Mouse (Mus musculus): Measurements from ENCODE around the gene Slc36a3.

Gene Slc36a3

DNA sequence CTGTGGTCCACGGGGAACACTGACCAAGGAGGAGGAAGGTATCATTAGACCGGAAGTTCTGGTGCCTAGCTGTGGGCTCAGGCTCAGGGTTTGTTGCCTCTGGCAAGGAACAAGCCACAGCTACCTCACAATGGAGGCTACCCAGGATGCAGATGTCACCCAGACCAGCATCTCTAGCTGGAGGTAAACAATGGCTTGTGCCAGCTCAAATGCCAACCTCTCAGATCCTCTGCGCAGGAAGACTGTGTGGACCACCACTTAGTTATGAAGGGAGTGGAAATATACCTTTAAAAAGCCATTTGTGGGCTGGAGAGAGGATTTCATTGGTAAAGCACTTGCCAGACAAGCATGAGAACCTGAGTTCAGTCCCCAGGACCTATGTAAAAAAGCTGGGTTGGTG lies at the start of gene Slc36a3:
Gene Slc36a3, minus strand, starts transcription at position 101 of the 400 bp plus-strand sequence.
- no peak for DNase-seq

DNA sequence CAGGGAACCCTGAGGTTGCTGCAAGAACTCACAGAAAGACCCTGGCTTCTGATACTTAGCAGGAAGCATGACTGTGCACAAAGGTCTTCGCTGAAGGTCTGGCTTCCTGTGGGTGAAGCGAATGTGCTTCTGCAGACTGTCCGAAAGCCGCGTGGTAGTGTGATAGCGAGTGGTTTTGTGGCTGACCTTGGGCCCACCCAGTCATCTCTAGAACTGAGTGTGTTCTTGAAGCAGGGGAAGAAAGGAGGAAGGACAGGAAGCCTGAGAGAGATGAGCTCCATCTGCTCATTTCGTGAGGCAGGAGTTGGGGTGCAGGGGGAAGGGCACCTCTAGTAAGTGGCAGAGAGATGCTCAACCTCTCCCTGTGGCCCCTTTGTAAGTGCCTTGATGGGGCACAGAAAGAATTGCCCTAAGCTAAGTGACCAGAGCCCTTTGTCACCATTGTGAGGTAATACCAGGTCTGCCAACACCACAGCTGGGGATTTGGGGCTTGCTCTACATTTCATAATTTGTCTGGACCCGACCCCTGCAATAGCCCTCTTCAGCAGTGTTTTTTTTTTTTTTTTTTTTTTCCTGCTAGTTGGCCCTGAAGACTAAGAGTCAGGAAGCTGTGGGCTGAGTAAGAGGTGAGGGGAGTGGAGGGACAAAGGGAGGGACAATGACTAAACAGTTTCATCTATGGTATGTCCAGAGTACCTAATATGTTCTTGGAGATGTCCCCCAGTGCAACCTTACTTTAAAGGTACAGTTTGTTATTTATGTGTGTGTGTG lies 46.4 kb upstream of the Slc36a3 start:
- DNase-seq: peak; percentile 12

DNA sequence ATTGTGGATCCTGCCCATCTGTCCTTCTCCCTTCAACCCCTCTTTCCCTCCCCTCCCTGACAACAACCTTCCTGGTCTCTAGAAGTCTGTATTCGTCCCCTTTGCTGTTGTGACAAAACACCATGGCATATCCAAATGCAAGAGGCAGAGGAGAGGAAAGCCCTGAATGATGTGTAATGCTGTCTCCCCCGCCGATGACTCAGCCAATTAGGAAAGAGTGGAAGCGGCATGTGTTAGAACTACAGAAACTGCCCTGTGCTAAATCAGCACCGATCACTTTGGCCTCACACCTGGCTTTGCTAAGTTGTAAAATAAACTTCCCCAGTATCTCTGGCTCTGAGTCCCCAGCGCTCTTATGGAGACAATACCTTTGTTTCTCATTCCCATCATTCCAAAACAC lies 45.6 kb upstream of the Slc36a3 start:
- no peak for DNase-seq

DNA sequence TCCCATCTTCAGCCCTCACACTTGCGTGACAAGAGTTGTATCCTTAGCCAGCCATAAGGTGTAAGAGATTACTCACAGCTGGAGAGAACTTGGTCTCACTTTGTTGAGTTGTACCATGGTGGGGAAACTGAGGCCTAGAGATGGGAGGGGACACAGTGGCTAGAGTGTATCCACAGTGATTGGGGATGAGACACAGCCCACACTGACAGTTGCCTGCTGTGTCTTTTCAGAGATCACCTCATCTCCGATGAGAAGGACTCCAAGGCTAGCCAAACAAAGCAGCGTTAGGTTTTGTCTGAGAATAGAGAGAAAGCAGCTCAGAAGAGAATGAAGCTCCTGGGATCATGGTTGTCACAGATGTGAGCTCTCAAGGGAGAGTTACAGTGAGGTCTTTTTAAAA lies 38.7 kb upstream of the Slc36a3 start:
- no peak for DNase-seq

DNA sequence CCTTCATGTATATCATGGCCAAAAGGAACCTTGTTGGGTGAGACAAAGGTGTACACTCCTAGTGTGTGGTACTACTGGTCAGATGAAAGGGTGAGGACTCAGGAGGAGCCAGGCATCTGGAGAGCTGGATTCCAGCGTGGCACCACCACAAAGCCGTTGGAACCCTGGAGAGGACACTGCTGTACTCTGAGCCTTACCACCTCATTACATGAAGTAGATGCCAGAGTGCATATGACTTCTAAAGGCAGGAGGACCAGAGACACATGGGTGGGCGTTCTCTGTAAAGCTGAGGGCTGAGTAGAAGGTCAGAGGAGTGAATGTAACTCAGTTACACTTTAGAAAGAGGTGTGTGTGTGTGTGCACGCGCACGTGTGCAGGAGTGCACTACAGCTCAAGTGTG lies 36.3 kb upstream of the Slc36a3 start:
- no peak for DNase-seq

DNA sequence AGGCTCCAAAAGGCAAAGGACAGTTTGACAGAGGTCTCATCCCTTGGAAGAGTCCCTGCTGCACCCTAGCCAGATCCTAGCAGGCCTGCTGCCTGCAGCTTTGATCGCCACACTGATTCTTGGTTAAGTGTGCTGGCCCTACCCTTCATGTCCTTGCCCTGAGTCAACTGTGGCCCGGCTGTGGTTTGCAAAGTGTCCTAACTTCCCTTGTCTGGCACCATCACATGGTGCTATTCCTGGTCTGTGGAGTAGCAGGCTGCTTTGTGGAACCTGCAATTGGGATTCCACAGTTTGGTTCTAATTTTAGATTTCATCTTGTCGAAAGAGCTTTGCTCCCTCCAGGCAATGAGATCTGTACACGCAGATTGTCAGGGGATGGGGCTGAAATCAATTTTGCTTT lies 35.8 kb upstream of the Slc36a3 start:
- DNase-seq: no peak

DNA sequence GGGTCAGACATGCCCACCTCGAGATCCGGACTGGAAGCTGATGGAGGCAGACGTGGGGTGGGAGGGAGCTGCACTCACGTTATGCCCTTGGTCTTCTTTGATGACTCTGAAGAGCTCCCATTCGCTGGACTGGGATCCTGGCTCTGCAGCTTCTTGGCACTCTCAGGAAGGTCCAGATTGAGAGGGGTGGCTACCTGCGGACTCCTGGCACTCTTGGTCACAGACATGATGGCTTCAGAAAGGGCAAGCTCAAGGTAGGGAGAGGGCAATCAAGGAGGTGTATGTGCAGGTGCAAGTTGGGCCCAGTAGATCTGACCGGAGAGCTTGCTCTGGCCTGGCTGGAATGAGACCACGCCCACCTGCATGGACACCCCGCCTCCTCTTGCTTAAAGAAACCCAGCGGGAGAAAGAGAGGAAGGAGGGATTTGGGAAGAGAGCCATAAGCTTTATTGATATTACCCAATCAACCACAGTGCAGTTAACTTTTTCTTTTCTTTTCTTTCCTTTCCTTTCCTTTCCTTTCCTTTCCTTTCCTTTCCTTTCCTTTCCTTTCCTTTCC lies 33.3 kb upstream of the Slc36a3 start, which contains the start of gene Slc36a2:
Gene Slc36a2, minus strand, starts transcription at position 345 of the 559 bp plus-strand sequence.
- no peak for DNase-seq

DNA sequence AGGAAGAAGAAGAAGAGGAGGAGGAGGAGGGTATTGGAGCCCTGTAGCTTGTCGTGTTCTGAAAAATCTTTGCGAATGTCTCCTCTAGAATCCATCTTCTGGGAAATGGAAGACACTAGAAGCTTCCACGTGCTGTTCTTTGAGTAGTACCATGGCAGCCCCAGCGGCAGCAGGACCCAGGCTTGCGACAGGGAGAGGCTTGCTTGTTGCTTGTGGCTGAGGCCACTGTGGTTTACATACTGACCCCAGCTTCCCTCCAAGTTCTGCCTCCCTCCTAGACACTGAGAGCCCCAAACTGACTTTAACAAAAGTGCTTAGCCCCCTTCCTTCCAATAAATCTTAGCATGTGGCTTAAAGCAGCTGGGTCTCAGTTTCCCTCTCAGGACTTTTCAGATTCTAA lies 32.7 kb upstream of the Slc36a3 start:
- DNase-seq: no peak

DNA sequence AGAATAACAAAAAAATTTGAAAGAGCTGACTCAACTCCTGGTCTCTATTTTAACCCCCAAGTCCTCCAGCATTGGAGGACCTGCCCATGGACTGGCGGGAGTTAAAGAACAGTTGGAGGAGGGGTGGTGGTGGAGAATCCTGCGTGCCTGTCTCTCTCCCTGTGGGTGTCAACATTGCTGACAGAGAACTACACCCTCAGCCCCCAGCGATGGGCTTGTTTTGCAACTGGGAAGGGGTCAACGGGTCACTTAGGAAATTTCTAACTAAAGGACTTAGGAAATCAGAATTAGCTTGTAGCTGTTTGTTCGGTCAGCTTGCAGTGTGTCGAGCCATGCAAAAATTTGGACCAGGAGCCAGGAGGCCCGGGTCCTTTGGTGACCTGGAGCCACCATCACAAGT lies 31.6 kb upstream of the Slc36a3 start:
- DNase-seq: no peak

DNA sequence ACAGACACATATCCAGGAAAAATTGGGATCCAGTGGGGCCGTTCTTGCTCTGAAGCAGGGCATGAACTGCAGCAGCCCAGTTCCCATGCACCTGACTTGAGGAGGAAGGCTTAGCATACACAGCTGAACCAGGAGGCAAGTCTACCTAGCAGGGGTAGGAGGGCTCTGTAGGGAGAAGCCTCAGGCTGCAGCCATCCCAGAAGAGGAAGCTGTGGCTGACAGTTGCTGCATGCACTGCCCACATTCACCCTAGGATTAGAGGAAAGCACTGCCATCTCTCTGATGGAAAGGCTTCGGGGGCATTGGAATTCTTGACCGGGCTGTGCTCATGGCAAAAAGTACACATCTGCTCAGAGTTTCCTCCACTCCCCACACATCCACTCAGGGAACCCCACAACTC lies 28.3 kb upstream of the Slc36a3 start:
- DNase-seq: no peak

DNA sequence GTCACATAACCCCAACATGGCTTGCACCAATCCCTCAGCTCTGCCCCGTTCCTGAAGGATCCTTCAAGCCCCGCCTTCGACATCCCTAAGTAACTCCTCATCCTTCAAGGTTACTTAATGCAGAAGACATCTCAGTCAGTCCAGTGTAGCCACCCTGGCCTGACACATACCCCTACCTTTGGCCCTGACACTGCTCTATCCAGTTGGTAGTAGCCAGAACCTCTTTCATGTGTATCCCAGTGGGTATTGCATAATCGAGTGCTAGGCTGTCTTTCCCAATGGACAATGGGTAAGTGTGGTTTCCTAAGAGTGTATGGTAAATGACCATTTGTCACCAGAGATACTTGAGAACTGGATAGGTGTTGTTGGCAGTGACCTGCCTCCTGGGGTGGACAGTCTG lies 27.3 kb upstream of the Slc36a3 start:
- DNase-seq: no peak

DNA sequence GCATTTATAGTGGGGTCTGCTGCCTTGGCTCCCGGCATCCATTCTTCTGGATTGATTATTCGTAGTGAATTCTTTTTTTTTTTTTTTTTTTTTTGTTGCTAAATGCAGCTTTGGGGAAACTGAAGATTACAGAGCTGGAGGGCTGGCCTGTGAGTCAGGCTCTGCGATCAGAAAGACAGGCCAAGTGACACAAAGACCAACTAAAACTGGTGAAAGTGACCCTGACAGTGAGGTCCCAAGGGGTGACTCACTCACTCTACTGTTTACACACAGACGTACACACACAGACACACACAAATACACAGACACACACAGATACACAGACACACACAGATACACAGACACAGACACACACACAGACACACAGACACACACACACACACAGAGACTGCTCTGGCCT lies 19.0 kb upstream of the Slc36a3 start:
- no peak for DNase-seq

DNA sequence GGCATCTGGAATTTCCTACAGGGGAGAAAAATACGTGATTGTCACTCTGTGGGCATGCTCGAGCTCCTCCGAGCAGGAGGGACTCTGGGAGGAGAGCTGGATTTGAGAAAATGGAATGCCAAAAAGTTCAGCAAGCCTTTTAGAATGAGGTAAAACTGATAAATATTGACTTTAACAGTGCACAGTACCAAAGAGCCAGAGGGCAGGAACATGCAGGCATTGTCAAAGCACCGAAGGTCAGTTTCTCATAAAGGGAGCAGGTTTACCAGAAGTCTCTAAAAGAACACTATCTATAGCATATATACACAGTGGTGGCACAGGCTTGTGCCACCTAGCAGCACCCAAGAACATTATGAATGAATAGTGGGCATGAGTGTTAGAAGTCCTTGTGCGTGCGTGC lies 17.4 kb upstream of the Slc36a3 start:
- no peak for DNase-seq

DNA sequence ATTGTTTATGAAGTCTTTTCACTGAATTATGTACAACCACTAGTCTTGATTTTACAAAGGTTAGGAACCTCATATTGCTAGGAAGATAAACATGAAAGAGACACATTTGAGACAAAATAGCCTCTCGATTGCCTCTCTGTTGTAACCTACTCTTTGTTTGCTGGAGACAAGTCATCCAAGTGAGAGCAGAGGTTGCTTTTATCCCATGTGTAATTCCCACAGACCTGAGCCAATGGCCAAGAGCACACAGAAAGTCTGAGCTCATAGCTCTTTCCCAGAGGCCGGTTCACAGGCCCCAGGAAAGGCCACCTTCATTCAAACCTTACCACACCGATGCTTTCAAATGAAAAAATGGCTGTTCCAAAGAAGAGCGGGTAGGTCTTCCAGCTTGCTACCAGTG lies 17.0 kb upstream of the Slc36a3 start:
- no peak for DNase-seq

DNA sequence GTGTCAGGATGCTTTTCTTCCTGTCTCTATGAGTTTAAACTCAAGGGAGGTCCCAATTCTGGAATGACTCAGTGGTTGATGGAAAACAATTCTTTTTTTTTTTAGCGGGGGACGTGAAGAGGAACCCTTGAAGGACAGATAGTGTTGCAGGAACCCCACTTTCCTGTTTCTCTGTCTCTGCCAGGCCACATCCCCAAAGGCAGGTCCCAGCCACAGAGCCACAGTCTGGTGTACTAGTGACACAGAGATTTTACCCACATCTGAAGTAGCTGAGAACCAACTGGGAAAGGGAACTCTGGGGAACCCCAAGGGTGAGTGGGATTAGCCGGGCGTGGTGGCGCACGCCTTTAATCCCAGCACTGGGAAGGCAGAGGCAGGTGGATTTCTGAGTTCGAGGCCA lies 14.2 kb upstream of the Slc36a3 start:
- DNase-seq: no peak

DNA sequence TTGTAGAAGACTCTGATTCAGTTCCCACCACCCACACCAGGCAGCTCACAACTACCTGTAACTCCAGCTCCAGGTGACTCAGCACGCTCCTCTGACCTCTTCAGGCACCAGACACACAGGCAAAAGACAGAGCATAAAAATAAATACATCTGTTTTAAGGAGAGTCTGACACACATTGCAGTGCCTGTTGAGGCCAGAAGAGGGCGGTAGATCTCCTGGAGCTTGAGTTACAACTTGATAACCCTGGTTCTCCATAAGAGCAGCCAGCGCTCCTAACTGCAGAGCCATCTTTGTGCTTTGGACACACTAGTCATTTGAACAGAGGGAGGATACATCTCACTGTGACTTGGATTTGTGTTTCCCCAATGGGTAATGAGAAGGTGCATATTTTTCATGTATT lies 13.2 kb upstream of the Slc36a3 start:
- DNase-seq: peak; percentile 54

DNA sequence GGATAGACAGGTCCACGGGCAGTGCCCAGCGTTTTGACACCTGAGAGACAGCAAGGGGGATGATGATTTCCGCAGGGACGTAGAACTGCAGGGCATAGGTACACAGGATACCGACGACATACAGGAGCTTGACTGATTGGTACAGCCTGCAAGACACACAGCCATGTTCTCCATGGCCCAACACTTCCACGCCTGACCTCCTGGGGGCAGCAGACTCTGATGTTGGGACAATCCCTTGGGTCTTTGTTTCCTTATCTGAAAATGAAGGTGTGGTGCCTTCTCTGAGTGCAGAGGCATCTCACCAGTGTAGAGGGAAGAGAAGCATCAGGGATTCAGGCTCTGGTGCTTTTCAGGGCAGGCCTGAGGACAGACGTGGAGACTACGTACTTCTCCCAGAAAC lies 11.2 kb upstream of the Slc36a3 start:
- DNase-seq: peak; percentile 73

DNA sequence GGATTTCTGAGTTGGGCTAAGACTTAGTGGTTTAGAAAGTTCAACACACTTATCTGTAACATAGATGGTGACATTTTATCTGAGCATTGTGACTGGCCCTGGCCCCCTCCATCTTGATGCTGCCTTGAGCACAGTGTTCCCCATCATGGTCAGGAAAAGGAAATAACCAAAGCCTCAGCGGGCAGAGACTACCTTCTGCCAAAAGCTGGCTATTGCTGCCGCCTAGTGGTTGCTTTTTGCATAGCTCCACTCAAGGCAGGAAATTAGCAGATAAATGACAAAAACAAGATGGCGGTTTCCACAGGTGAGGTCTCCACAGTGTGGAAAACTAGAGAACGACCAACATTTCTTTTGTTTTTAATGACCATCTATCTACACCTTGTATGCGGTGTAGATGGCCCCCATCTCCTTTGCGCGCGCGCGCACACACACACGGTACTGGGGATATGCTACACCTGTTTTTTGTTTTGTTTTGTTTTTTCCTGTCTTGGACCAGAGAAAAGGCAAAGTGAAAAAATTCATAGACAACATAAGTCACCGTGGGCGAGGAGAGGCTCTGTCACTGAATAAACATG lies 7.4 kb upstream of the Slc36a3 start:
- peak; percentile 93 for DNase-seq

DNA sequence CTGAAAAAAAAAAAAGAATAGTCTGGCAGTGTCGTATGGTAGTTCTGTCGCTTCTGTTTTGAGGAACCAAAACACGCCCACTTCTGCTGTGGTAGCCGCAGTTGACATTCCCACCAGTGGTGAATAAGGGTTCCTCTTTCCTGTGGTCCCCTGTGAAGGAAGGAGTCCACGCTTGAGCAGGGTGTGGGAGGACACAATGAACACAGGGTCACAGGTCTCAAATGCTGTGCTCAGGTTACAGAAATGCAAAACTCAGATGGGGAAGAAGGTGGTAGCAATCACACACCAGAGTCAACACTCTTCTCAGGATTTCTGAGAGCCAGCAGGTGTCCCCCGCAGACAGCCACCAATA lies 3.5 kb upstream of the Slc36a3 start:
- no peak for DNase-seq

DNA sequence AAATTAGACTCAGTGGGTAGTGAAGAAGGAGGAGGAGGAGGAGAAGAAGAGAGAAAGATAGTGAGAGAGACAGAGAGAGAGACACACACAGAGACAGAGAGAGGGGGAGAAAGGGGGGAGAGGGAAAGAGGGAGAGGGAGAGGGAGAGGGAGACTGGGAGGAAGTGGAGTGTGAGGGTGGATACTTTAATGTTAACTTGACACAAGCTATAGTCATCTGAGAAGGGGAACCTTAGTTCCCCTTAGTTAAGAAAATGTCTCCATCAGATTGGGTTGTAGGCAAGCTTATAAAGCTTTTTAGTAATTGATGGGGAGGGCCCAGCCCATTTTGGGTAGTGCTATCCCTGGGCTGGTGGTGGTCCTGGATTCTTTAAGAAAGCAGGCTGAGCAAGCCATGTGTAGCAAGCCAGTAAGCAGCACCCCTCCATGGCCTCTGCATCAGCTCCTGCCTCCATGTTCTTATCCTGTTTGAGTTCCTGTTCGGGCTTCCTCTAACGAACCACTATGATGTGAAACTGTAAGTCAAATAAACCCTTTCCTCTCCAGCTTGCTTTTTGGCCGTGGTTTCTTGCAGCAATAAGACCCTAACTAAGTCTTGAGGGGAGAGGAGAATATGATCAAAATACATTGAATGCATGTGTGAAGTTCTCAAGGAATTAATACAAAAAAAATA lies 3.0 kb upstream of the Slc36a3 start:
- no peak for DNase-seq

DNA sequence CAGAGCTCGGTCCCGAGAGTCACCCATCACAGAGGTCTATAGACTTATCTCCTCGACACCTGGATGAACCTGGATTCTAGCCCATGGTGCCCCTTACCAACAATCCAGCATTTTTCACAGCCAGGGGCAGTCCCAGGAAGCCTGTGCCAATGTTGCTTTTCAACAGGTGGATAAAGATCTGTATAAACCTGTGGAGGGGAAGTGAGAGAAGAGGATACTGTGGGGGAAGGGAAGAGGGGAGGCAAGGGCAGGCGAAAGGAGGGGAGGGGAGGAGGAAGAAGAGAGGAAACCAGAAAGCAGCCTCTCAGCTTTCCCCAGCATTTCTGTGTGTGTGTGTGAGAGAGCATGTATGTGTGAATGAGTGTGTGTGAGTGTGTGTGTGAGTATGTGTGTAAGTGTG lies 3.0 kb downstream of the Slc36a3 start:
- DNase-seq: no peak

DNA sequence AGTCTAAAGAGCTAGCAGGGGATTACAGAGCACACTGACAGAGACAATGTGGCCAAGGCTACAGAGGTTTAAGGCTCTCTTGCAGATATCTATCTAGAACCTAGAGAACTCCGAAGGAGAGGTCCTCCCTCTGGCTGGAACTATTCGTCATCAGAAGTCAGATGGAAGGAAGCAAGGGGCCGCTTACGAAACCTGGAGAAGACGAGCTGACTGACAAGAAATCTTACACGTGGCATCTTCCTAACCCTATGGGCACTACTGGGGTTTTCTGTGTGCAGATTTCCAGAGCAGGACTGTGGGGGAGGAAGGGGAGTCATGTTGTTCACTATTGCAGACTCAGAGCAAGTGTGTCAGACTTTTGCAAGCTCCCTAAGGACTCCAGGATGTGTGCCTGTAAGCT lies 4.1 kb downstream of the Slc36a3 start:
- no peak for DNase-seq

DNA sequence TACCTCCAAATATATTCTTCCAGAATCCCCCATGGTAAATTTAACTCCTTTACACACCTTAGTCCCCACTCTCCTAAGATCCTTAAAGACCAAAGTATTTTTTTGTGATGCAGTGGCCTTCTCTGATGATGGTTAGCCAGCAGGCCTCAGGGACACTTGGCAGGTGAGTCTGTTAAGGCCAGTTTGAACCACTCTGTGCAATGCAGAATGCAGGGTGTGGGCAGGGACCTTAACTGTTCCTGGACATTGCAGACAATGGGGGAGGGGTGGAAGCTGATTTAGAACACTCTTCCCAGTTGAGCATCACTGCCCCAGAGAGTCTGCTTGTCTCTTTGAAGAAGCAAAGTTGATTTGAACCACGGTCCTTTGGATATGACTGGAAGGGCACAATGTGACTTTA lies 4.7 kb downstream of the Slc36a3 start:
- DNase-seq: no peak

DNA sequence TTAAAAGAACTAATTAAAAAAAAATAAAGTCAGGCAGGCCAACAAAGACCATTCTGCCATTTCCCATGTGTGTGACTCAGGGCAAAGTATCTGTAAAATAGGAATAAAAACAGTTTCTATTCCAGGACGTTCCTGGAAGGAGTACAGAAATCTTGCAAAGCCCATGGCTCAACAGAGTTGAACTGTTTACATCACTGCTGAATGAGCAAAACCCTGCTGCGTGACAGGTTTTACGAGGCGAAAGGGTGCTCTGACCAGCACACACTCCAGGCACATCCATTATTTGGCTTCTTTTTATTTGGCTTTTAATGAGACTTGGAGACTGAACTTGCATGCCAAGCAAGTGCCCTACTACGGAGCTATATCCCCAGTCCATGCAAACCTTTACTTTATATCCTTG lies 7.5 kb downstream of the Slc36a3 start:
- DNase-seq: no peak

Measured in thymus, postnatal 25 days (tissue).